Mouse (Mus musculus): ENCODE measurements around the gene Zmynd12. TPM values are rescaled to one million over a fixed set of nuclear protein-coding genes. Genes with fewer than 3 reads are reported as not detected.

The Zmynd12 gene
- 2.3 and 4.5 TPM in 2 replicates for total RNA-seq (2021)
- long read RNA-seq, partial matches to known transcripts, result 1 of 3 reads
- long read RNA-seq, other reads (novel, unspliced or antisense), result 2 of 3 reads

GRCm38 (mm10) chr4:119422294-119422964 lies at the start of gene Zmynd12, which contains the start of gene Ppcs:
Gene Zmynd12 (plus strand): TSS chr4:119422814.
Gene Ppcs (minus strand): TSS chr4:119422420.
- DNase-seq, result peak; percentile 94

- no peak for DNase-seq
These were observed 41.0 kb upstream of the Zmynd12 start for GRCm38 (mm10) chr4:119381471-119382190.

DNA sequence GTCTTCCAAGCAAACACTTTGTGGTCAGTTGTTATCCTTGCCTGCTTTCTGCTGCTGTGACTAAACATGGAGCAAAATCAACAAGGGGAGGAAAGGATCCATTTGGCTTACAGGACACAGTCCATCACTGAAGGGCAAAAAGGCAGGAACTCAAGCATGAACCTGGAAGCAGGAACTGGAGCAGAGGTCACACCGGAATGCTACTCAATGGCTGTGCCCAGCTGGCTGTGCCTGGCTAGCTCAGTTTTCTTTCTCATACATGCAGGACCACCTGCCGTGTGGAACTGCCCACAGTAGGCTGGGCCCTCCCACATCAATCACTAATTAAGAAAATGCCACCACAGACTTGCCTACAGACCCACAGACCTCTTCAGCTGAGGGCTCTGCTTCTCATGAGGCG lies 33.4 kb upstream of the Zmynd12 start:
- no peak for DNase-seq

DNA sequence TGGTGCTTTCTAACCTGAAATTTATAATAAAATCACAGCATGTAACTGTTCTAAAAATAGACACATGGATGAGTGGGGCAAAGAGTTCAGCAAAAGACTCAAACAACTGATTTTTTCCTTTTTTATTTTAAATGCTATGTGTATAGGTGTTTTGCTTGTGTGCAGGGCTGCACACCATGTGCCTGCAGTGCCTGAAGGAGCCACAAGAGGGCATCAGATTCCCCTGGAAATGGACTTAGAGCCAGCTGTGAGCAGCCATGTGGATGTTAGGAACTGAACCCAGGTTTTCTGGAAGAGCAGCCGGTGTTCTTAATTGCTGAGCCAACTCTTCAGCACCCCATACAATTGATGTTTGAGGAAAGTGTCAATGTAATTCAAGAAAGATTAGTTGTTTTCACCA lies 32.2 kb upstream of the Zmynd12 start:
- DNase-seq, result peak; percentile 18

- no peak for DNase-seq
These were observed 23.9 kb upstream of the Zmynd12 start for GRCm38 (mm10) chr4:119398751-119399150.

- DNase-seq, result no peak
These were observed 21.7 kb upstream of the Zmynd12 start for GRCm38 (mm10) chr4:119400896-119401295.

DNA sequence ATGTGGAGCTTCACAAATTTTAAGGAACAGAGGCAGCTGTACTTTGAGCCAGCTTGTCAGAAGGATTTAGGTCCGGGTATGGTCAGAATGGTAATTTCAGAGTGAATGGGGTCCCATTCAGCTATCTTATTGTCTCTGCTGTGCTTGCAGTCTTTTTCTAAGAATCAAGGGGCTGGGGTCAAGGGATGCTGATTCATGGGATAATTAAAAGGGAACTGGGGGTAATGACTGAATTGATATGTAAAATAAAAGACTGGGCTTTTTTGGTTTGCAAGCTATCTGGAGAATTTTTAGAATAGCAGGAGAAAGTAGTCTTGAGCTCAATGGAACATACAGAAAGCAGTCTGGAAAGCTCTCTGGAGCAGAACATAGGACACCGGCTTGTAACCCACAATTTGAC lies 19.2 kb upstream of the Zmynd12 start:
- DNase-seq, result no peak

- DNase-seq, result no peak
These were observed 10.6 kb upstream of the Zmynd12 start for GRCm38 (mm10) chr4:119411877-119412650.

GRCm38 (mm10) chr4:119412791-119413190 lies 9.8 kb upstream of the Zmynd12 start:
- DNase-seq, result no peak

DNA sequence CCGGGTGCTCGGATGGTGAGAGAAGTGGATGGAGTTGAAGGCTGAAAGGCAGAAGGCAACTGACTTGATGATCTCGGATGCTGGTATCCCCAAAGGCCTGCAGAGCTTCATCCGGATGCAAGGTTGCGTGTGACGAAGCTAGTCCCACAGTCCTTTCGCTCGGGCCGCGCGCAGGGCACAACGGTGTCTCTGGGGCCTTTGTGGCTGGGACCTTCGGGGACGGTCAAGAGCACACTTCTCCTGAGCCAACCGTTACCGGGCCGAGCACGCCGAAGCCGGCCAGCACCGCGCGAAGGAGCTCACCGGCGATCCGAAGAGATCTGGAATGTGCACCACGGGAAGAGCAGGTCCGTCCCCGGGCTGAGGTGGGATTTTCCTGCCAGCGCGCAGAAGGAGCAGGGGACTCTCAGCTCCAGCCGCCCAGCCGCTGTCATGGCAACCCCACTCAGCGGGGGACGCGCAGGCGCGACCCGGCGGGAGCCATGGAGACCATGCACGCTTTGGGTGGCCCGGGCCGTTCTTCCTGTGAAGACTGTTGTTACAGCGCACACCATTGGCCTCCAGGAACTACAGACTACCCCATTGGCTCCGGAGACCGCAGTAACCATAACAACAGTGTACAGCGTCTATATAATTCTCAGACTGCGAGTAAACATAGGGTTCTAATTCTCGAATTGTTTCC lies 7.4 kb upstream of the Zmynd12 start, which contains the start of gene Ccdc30:
Ccdc30 (minus strand) TSS at position 450 of the 682 bp plus-strand sequence.
- peak; percentile 97 for DNase-seq

DNA sequence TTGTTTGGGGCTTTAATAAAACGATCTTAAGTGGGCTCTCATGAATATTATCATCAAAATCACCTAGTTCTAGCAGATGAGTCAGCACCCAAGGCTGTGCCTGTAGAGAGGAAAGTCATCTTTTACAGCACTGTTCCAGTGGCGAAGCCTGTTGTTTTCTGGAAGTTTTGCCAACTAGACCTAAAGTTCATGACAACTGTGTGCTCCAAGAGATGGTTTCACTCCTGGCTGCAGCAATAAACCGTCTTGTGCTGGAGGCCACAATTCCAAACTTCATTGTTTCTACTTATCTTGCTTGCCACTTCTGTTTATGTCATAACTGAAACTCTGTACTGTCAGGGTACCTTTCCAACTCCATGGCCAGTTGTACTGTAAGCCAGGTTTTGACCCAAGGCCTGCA lies 5.3 kb upstream of the Zmynd12 start:
- DNase-seq, result no peak

- DNase-seq, result no peak
These were observed 4.7 kb upstream of the Zmynd12 start for GRCm38 (mm10) chr4:119417894-119418293.

- no peak for DNase-seq
These were observed 1.4 kb upstream of the Zmynd12 start for GRCm38 (mm10) chr4:119421191-119421590.

DNA sequence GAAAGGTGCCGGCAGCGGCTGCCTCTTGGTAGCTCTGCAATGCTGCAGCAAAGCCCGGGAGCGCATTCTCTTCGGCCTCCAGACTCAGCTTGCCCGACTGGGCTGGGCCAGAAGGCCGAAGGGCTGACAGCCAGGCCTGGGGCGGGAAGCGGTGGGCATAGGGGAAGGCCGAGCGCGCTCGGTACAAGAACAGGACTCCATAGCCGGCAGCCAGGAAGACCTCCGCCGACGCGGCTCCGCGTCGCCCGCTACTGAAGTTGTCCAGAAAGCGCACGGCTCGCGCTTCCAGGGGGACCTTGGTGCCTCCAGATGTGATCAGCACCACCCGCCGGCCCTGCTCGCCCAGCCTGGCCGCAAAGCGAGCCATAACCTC lies 707 bp upstream of the Zmynd12 start:
- peak; percentile 39 for DNase-seq

DNA sequence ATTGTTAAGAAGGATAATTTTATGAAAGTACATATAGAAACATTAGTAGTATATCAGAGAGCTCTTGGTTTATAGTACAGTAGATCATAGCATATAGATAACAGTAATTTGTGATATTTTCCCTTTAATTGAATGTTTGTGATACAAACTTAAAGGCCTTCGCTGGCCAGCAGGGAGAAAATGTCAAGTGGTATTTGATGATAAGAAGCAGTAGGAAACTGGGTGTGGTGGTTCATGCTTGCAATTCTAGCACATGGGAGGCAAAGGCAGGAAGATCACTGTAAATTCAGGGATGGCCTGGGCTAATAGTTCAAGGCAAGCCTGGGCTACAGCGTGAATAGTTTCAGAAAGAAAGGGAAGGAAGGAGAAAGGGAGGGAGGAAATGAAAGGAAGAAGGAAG lies 2.5 kb downstream of the Zmynd12 start:
- DNase-seq, result no peak

DNA sequence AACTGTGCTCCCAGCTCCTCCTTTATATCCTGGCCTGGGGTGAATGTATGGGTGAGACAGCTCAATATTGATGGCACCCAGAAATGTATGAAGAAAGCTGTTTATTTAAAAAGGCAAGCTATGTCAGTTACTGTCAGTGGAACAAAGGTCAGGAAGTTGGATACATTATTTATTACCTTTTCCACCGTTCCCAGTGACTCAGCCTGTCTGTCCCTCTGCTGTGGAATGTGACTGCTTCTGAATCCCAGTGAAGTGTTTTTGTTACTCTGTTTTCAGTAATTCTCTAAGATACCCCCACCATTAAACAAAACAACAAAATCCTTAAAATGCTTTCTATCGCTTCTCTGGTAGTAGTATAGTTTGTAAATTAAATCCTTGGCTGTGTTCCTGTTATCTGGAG lies 3.0 kb downstream of the Zmynd12 start:
- no peak for DNase-seq

- peak; percentile 51 for DNase-seq
These were observed 5.1 kb downstream of the Zmynd12 start for GRCm38 (mm10) chr4:119427680-119428079.

DNA sequence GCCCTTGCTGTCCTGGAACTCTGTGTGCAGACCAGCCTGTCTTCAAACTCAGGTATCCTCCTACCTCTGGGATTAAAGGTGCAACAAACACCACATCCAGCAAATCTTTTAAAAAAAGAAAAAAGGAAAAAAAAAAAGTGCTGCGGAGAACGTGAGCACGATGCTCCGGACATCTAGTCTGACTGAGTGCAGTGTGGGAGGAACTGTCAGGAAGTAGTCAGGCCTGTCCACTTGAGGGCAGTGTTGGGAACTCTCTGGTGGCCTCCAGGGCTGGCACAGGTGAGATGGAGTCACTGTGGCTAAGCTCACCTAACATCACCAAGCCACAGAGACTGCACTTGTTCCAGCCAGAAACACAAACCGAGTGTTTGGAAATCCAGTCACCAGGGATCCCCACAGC lies 8.1 kb downstream of the Zmynd12 start:
- peak; percentile 62 for DNase-seq

- DNase-seq, result no peak
These were observed 15.3 kb downstream of the Zmynd12 start for GRCm38 (mm10) chr4:119437936-119438335.

- no peak for DNase-seq
These were observed 19.2 kb downstream of the Zmynd12 start for GRCm38 (mm10) chr4:119441836-119442235.

GRCm38 (mm10) chr4:119442539-119442938 lies 19.9 kb downstream of the Zmynd12 start:
- DNase-seq, result peak; percentile 37

- no peak for DNase-seq
These were observed 24.6 kb downstream of the Zmynd12 start for GRCm38 (mm10) chr4:119447261-119447660.

Data from adrenal gland, postnatal 25 days (tissue).